Mouse (Mus musculus): ENCODE measurements at regions not wholly inside any gene's neighbourhood (a gene's known extent, or its start where the extent isn't known, plus 50 kb on each side); places are given as distances from the start of the nearest gene placed in this dataset.
A peak's percentile ranks its signal among the peaks of the same experiment; 100 is the strongest.
"Not testable (repeated sequence)": the region's sequence is repeated elsewhere in the genome, so short reads cannot be mapped to it uniquely, and the experiment has no call there.

DNA sequence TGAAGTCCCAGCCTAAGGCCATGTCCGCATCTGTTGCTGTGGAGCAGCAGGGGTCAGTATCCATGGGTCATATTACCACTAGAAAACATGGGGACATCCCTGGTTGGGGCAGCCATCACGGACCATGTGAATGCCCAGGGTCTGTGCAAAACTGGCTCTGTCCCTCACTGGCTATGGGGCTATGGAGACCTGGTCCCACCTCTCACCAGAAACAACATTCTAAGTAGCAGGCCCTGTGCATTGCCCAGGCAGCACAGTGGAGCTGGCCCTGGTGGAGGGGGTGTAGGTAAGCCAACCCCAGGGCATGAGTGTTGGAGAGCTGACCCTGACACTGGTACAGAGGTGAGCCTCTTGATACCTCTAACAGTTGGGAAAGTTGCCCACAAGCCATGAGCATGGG lies 213.7 kb downstream of the Macc1 start:
- no peak for DNase-seq (ENCODE audit: extremely low spot score in 1 of 2, low spot score in 1 of 2)

DNA sequence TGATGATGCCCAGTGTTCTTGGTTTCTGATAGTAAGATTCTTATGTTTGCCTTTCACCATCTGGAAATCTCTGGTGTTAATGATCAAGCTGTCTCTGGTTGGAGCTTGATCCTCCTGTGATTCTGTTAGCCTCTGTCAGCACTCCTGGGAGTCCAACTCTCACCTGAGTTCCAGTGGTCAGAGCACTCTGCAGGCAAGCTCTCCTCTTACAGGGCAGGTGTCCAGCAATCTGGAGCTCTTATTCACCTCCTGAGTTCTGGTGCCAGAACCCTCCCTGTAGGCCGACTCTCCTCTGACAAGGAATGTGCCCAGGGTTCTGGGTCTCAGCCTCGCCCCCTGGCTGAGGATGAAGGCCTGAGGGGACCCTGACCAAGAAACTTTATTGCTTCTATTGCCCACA lies 234.3 kb downstream of the Macc1 start:
- not testable (repeated sequence) for DNase-seq (ENCODE audit: extremely low spot score in 1 of 2, low spot score in 1 of 2)

DNA sequence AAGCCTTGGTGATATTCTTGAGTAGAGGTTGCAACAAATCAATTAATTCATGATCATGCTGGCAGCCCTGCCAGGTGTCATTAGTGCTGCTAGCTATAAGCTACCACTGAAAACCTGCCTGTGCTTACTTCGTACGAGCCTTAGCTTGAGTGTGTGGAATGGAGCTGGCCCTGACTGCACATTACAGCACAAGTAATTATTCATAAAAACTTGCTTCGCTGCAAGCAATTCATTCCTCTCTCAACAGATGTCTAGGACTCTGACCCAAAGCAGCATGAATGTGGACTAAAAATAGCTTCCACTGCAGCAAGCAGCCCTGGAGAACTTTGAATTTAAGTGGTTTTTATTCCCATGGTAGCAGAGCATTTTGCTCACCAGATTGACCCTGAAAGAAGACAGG lies 262.6 kb downstream of the Macc1 start:
- peak in 1 of 2 experiments; percentile 17 for DNase-seq (ENCODE audit: extremely low spot score in 1 of 2, low spot score in 1 of 2)

DNA sequence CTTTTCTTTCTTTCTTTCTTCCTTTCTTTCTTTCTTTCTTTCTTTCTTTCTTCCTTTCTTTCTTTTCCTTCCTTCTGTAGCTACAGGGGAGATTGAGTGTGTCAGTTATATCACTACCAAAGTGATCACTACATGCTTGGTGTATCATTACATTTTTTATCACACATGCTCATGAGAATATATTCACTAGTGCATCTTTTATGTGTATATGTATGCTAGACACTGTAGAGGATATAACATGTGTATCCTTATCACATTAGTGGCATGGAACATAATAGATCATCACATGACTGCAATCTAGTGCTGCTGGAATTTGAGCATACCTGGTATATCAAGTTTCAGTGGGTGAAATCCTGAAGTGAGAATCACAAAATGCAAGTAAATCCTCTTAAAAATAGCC lies 263.2 kb downstream of the Macc1 start:
- no peak for DNase-seq (ENCODE audit: extremely low spot score in 1 of 2, low spot score in 1 of 2)

DNA sequence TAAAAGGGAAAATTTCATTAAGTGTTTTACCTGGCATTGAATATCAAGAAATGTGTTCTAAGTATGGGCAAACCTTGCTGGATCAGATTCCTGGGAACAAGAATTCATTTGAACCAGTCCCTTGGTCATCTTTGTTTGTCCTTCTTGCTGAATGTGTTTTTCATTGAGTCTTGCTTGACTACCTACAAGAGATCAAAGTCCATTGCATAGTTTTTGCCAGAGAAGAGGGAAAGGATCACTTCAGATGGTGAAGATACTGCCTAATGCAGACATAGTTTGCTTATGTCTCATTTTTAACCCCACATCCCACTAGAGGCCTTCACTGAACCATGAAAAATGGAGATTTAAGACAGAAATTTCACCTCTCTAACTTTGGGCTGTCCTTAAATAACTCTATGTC lies 287.3 kb downstream of the Macc1 start:
- no peak for DNase-seq (ENCODE audit: extremely low spot score in 1 of 2, low spot score in 1 of 2)

DNA sequence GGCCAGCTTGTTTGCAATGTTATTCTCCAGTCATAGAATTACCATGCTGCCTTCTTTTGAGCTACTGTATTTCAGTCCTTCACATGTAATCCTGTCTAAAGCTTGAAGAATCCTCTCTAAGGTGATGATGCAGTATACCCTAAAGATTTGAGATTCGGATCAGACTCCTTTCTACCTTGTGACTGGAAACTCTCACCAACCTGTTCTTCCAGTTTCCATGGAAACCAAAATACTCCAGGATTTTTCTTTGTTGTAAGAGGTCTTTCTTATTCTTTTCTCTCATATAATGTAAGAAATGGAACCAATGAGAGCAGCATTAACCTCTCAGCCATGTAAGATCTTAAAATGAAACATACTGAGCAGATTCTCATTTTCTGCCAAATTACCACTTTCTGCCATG lies 310.2 kb downstream of the Macc1 start:
- DNase-seq (ENCODE audit: extremely low spot score in 1 of 2, low spot score in 1 of 2): no peak

DNA sequence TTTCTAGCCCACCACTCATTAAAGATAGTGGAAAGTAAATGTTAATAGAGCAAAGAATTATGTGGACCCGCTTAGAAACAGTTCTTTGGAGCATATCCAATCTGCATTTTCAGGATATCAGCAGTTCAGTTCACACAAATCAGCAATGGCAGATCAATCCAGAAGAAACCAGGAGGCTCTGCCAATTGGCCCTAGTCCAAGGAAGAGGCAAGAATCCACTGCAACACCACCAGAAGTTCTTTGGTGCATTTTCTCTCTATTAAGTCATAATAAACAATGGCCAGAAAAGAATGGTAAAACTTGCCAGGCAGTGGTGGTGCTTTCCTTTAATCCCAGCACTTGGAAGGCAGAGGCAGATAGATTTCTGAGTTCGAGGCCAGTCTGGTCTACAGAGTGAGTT lies 290.3 kb upstream of the Tmem196 start:
- no peak for DNase-seq (ENCODE audit: extremely low spot score in 1 of 2, low spot score in 1 of 2)

Data from frontal cortex, adult 2 months (tissue).